Mouse (Mus musculus) hindbrain, postnatal 0 days (tissue): ENCODE measurements around the gene Rplp1. TPM values are rescaled to one million over a fixed set of nuclear protein-coding genes. Genes with fewer than 3 reads are reported as not detected.

ENCODE experiments used
- ATAC-seq: fragments of 200-750 bp; cut with Nextera tagmentation; 2 replicates; pipeline ENCODE4 v1.8.0; 2017; ENCODE audit warnings: mild to moderate bottlenecking, moderate TSS enrichment, moderate library complexity
- DNase-seq: peaks from one replicate; pipeline ENCODE4 v3.0.0-alpha.2; 2015; ENCODE audit warnings: low spot score
- H3K27ac ChIP-seq: fragments of 300-500 bp; sonication (generic); 2 replicates; pipeline ENCODE4 v1.5.1; 2014; ENCODE audit warnings: mild to moderate bottlenecking
- H3K27me3 ChIP-seq: fragments of 300-500 bp; sonication (generic); 2 replicates; pipeline ENCODE4 v1.6.1; 2014; ENCODE audit warnings: low read length, mixed read lengths; ENCODE audit not compliant: insufficient read depth
- H3K36me3 ChIP-seq: fragments of 300-500 bp; sonication (generic); 2 replicates; pipeline ENCODE4 v1.6.1; 2014; ENCODE audit warnings: low read length, mixed read lengths; ENCODE audit not compliant: insufficient read depth
- H3K4me1 ChIP-seq: fragments of 300-500 bp; sonication (generic); 2 replicates; pipeline ENCODE4 v1.6.1; 2014; ENCODE audit warnings: antibody characterized with exemption, low read length, mixed read lengths; ENCODE audit not compliant: insufficient read depth
- H3K4me2 ChIP-seq: fragments of 300-500 bp; sonication (generic); 2 replicates; pipeline ENCODE4 v1.6.1; 2014; ENCODE audit warnings: low read depth, mild to moderate bottlenecking, low read length, moderate library complexity, mixed read lengths
- H3K4me3 ChIP-seq: fragments of 300-500 bp; sonication (generic); 2 replicates; pipeline ENCODE4 v1.5.1; 2014; ENCODE audit warnings: low read length
- H3K9ac ChIP-seq: fragments of 300-500 bp; sonication (generic); replicated peaks from 2 replicates; pipeline ENCODE4 v1.6.1; 2014; ENCODE audit warnings: mild to moderate bottlenecking, low read length, moderate library complexity, mixed read lengths
- H3K9me3 ChIP-seq: fragments of 300-500 bp; sonication (generic); 2 replicates; pipeline ENCODE4 v1.6.1; 2016; ENCODE audit warnings: low read length, mixed read lengths
- CTCF ChIP-seq: IDR thresholded peaks from 2 replicates; pipeline ENCODE4 v1.5.1; 2016; ENCODE audit warnings: antibody characterized with exemption, control low read depth, low read depth
- WGBS: fragments of 180-500 bp; shearing (Covaris S2); extraction: QIAGEN DNeasy Blood & Tissue Kit; methylation state at CpG from one replicate; pipeline ENCODE4 v1.1.7; 2014; 5-methylcytosine and 5-hydroxymethylcytosine counted together
- polyA plus RNA-seq: library from polyadenylated mRNA; unstranded; fragments of >200 nt; fragmentation: Nextera tagmentation; extraction: Ambion mirVana; gene quantifications from 2 replicates; pipeline ENCODE4 v1.2.1, GENCODE M21; 2015
- total RNA-seq: library from RNA; depleted of rRNA; stranded (reverse); fragments of >200 nt; gene quantifications from 2 replicates; pipeline ENCODE4 v1.2.3, GENCODE M21; 2014

The Rplp1 gene
- total and polyA plus RNA-seq, 2 experiments from 2014 or later: 1,080 to 4,239 TPM

DNA sequence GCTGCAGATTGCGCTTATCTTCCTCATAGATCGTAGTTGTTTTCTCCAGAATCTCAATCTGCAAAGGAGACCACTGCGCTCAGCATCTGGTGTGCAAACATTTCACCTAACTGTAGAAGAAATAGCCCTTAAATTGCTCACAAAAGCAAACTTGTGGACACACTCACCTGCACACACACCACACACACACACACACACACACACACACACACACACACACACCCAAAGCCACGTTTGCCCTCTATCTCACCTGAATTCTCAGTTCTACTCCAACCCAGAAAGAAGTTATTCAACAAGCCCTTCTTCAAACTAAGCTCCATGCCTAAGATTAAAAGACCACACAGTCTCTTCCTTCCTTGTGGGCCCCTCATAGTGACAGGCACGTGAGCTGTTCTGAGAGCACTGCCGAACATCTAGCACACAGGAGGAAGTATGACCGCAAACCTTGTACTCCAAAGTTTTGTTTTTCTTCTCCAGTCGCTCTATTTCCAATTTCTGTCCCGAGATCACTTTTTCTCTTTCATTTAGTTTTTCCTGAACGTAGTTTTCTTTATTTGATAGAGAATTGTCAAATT lies 10.8 kb upstream of the Rplp1 start:
- no peak overlapping the region for H3K27ac ChIP-seq
- H3K4me3 ChIP-seq: no peak overlapping the region
- no peaks in the 10 kb centered on the region; the same call in 1 of the 2 replicates for H3K36me3 ChIP-seq
- no peak for DNase-seq
- H3K4me2 ChIP-seq: no peak overlapping the region
- ATAC-seq: no peak
- no peak overlapping the region for H3K9ac ChIP-seq
- TF ChIP-seq CTCF: no peak
- H3K4me1 ChIP-seq: no peaks in the 10 kb centered on the region
- 94% methylated on average over 10 of the region's 10 CpGs for WGBS
- no peaks in the 10 kb centered on the region for H3K9me3 ChIP-seq
- no peaks in the 10 kb centered on the region for H3K27me3 ChIP-seq

DNA sequence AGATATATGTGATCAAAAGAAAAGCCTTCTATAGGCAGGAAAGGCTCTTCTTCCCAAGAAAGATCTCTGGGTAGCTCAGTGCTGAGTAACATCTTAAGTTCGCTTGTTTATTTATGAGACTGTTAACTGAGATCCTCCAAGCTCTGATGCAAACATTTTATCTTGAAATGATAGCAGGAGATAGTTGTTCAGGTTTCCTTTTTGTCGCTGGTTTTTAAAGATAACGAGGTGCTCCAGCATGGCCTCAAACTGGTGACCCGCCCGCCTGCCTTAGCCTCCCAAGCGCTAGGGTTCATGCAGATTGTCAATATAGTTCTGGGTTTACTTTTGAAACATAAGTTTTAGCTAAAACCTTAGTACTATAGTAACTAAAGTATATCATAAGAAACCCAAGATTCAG lies 6.0 kb upstream of the Rplp1 start:
- WGBS: 96% methylated on average over 6 of the region's 6 CpGs
- no peak for DNase-seq
- H3K9ac ChIP-seq: no peak overlapping the region
- no peak overlapping the region for H3K27ac ChIP-seq
- ATAC-seq: no peak
- no peak overlapping the region for H3K4me3 ChIP-seq
- H3K36me3 ChIP-seq: no peaks in the 10 kb centered on the region
- no peaks in the 10 kb centered on the region for H3K4me1 ChIP-seq
- H3K27me3 ChIP-seq: no peaks in the 10 kb centered on the region
- no peaks in the 10 kb centered on the region for H3K9me3 ChIP-seq
- H3K4me2 ChIP-seq: no peak overlapping the region
- TF ChIP-seq CTCF: no peak

DNA sequence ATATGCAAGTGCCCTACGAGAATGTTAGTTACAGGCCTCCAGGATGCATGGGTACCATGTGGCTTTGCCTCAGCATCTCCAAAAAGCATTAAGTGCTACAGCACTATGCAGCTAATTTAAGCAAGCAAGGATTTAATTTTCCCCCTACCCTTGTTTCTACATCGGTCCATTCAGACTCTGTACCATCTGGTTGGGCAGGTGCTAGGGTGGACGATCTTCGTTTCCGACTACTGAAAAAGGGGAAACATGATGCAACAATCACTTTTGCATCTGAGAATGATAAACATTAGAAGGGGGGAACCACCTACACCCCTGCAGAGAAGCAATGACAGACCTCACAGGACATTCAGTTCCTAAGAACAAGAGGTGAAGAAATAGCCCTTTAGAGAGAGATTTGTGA lies 5.1 kb upstream of the Rplp1 start:
- H3K4me3 ChIP-seq: no peak overlapping the region
- no peaks in the 10 kb centered on the region for H3K27me3 ChIP-seq
- no peaks in the 10 kb centered on the region for H3K36me3 ChIP-seq
- no peak for TF ChIP-seq CTCF
- H3K4me1 ChIP-seq: no peaks in the 10 kb centered on the region
- DNase-seq (no peak), ATAC-seq (no peak)
- H3K27ac ChIP-seq: no peak overlapping the region
- WGBS: 92% methylated on average over 5 of the region's 5 CpGs
- no peaks in the 10 kb centered on the region for H3K9me3 ChIP-seq
- no peak overlapping the region for H3K4me2 ChIP-seq
- H3K9ac ChIP-seq: no peak overlapping the region

DNA sequence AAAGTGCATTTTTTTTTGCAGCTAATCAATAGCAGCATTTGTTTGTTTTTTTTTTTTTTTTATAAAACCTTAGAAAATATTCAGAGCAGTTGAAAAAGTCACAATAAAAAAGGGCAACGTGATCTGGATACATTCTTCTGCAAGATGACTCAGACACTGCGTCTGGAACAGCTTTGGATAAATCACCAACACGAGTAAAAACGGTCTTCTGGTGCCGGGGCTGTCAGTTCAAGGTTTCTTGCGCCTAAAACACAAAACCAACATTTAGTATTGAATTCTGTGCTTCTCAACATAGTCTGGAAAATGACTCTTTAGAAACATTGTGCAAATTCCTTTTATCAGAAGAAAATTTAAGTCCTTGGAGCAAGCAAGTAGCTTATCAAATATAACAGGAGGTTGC lies 3.1 kb upstream of the Rplp1 start:
- Histone ChIP-seq H3K36me3 (peaks cover 3% of the 10 kb centered on the region), H3K27me3 (no peaks in the 10 kb centered on the region), H3K9me3 (no peaks in the 10 kb centered on the region), H3K4me1 (0 out of 2 replicates have a peak, but pooled peaks cover 3% of the 10 kb centered on the region), H3K27ac (no peak overlapping the region), H3K4me2 (no peak overlapping the region), H3K9ac (no peak overlapping the region), H3K4me3 (no peak overlapping the region)
- DNase-seq: no peak
- no peak for ATAC-seq
- no peak for TF ChIP-seq CTCF
- 91% methylated on average over 6 of the region's 6 CpGs for WGBS

DNA sequence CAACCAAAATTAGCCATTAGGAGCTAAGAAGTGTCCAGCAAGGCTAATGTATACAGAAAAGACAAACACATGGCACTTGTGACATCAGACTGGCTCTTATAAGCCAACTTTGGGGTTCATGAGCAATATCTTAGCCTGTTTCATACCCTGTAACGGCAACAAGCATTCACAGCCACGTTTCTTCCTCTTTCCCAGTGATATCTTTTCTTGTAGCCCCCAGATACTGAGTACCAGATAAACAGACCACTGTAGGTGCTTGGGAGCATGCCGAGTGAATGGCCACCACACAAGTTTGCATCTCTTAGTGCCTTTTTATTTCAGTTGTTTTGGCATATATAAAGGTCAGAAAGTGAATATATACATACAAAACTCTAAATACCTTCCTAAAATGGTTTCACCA lies 2.6 kb upstream of the Rplp1 start:
- peaks cover 7% of the 10 kb centered on the region for H3K36me3 ChIP-seq
- no peak overlapping the region for H3K4me2 ChIP-seq
- 89% methylated on average over 3 of the region's 3 CpGs for WGBS
- no peak overlapping the region for H3K4me3 ChIP-seq
- H3K9ac ChIP-seq: no peak overlapping the region
- no peaks in the 10 kb centered on the region for H3K27me3 ChIP-seq
- ATAC-seq (no peak), DNase-seq (no peak)
- H3K9me3 ChIP-seq: no peaks in the 10 kb centered on the region
- TF ChIP-seq CTCF: no peak
- 0 out of 2 replicates have a peak, but pooled peaks cover 3% of the 10 kb centered on the region for H3K4me1 ChIP-seq
- H3K27ac ChIP-seq: no peak overlapping the region

DNA sequence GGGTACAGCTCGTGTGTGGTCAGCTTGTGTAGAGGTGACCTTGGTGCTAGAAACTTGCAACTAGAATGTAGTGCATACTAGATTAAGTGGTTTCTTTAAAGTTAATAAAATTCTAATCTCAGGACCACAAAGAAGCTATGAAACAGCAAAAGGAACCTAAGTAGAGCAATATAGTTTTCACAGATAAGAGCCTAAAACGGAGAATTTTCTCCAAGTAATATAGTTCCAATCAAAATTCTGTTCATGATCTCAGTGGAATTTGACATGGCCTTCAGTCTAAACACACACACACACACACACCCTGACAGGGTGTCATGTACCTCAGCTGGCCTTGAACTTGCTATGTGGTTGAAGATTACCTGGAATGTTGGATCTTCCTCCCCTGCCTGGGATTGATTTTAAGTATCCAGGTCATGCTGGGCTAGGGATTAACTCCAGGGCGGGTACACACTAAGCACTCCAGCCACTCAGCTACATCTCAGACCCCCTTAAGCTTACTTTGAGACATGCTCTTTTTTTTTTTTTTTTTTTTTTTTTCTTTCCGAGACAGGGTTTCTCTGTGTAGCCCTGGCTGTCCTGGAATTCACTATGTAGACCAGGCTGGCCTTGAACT lies 1.2 kb upstream of the Rplp1 start:
- Histone ChIP-seq H3K27ac (peak overlapping the region; percentile 94; the same call in 1 of the 2 replicates), H3K9ac (peak overlapping the region; percentile 69; the same call in 1 of the 2 replicates), H3K4me3 (peak overlapping the region; percentile 89; the same call in 1 of the 2 replicates), H3K9me3 (no peaks in the 10 kb centered on the region), H3K36me3 (peaks cover 14% of the 10 kb centered on the region), H3K4me1 (0 out of 2 replicates have a peak, but pooled peaks cover 3% of the 10 kb centered on the region), H3K4me2 (peak overlapping the region; percentile 65), H3K27me3 (no peaks in the 10 kb centered on the region)
- WGBS: 42% methylated on average over 4 of the region's 4 CpGs
- TF ChIP-seq CTCF: no peak
- no peak for ATAC-seq
- DNase-seq: no peak

DNA sequence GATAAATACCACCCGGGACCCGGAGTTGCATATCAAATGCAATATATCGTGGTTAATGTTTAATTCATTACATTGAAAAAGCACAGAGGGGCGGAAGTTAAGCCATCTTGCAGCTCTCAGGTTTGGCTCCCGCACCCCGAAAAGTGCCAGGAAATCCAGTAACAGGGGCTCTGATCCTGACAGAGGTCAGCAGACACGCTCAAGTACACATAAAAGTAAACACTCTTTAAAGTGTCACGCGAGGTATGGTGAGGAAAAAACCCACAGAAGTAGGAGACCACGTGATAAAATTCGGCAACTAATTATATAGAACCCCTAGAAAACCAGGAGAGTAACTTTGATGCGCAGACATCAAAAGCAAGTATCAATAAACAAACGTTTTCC lies 567 bp upstream of the Rplp1 start:
- no peak for TF ChIP-seq CTCF
- ATAC-seq: no peak
- WGBS: 3% methylated on average over 13 of the region's 13 CpGs

More for the DNA sequence above, 567 bp upstream of the Rplp1 start:
- Histone ChIP-seq H3K9me3 (no peaks in the 10 kb centered on the region), H3K36me3 (peaks cover 14% of the 10 kb centered on the region), H3K4me1 (0 out of 2 replicates have a peak, but pooled peaks cover 3% of the 10 kb centered on the region), H3K27ac (peak overlapping the region; percentile 94), H3K27me3 (no peaks in the 10 kb centered on the region), H3K9ac (peak overlapping the region; percentile 69), H3K4me3 (peak overlapping the region; percentile 89), H3K4me2 (peak overlapping the region; percentile 65)
- no peak for DNase-seq
